Mouse (Mus musculus) lung, embryonic 14.5 days (tissue): ENCODE data around the gene Actn2. TPM values are rescaled to one million over a fixed set of nuclear protein-coding genes. Genes with fewer than 3 reads are reported as not detected.

Experiments
- ATAC-seq: fragments of 200-750 bp; cut with Nextera tagmentation; 2 replicates; pipeline ENCODE4 v1.8.0; 2017; ENCODE audit warnings: mild to moderate bottlenecking, moderate TSS enrichment, moderate library complexity; ENCODE audit not compliant: insufficient read depth
- DNase-seq: peaks from one replicate; pipeline ENCODE4 v3.0.0-alpha.2; 2015
- H3K27ac ChIP-seq: fragments of 300-500 bp; sonication (generic); 2 replicates; pipeline ENCODE4 v1.5.1; 2014; ENCODE audit warnings: low read depth, mild to moderate bottlenecking, moderate library complexity
- H3K27me3 ChIP-seq: fragments of 300-500 bp; sonication (generic); 2 replicates; pipeline ENCODE4 v1.6.1; 2014; ENCODE audit warnings: low read length, control low read depth; ENCODE audit not compliant: insufficient read depth
- H3K36me3 ChIP-seq: fragments of 300-500 bp; sonication (generic); 2 replicates; pipeline ENCODE4 v1.6.1; 2014; ENCODE audit warnings: control low read depth; ENCODE audit not compliant: insufficient read depth
- H3K4me1 ChIP-seq: fragments of 300-500 bp; sonication (generic); 2 replicates; pipeline ENCODE4 v1.6.1; 2014; ENCODE audit warnings: antibody characterized with exemption, control low read depth; ENCODE audit not compliant: insufficient read depth
- H3K4me2 ChIP-seq: fragments of 300-500 bp; sonication (generic); 2 replicates; pipeline ENCODE4 v1.6.1; 2014; ENCODE audit warnings: mild to moderate bottlenecking
- H3K4me3 ChIP-seq: fragments of 300-500 bp; sonication (generic); 2 replicates; pipeline ENCODE4 v1.5.1; 2014; ENCODE audit warnings: low read depth, low read length
- H3K9ac ChIP-seq: fragments of 300-500 bp; sonication (generic); 2 replicates; pipeline ENCODE4 v1.6.1; 2014
- H3K9me3 ChIP-seq: fragments of 300-500 bp; sonication (generic); 2 replicates; pipeline ENCODE4 v1.6.1; 2016; ENCODE audit warnings: low read depth, low read length, control low read depth
- CTCF ChIP-seq: IDR thresholded peaks from 2 replicates; pipeline ENCODE4 v1.5.1; 2016; ENCODE audit warnings: antibody characterized with exemption, low read depth
- WGBS: fragments of 180-500 bp; shearing (Covaris S2); extraction: QIAGEN DNeasy Blood & Tissue Kit; methylation state at CpG from one replicate; pipeline ENCODE4 v1.1.7; 2014; 5-methylcytosine and 5-hydroxymethylcytosine counted together
- polyA plus RNA-seq: library from polyadenylated mRNA; unstranded; fragments of >200 nt; fragmentation: Nextera tagmentation; extraction: Ambion mirVana; gene quantifications from 2 replicates; pipeline ENCODE4 v1.2.1, GENCODE M21; 2014

Gene Actn2
- polyA plus RNA-seq, 1 experiment from 2014 or later = 0.57 TPM

- Histone ChIP-seq H3K4me1 (no peaks in the 10 kb centered on the region), H3K4me2 (no peak overlapping the region), H3K9me3 (no peaks in the 10 kb centered on the region), H3K36me3 (no peaks in the 10 kb centered on the region), H3K9ac (no peak overlapping the region), H3K4me3 (no peak overlapping the region), H3K27ac (no peak overlapping the region), H3K27me3 (no peaks in the 10 kb centered on the region)
- ATAC-seq = no peak
- no peak for TF ChIP-seq CTCF
- no peak for DNase-seq
- 55% methylated on average over 12 of the region's 12 CpGs for WGBS
These were observed 6.5 kb downstream of the Actn2 start for GRCm38 (mm10) chr13:12334016-12334415.

- Histone ChIP-seq H3K27ac (no peak overlapping the region), H3K4me1 (no peaks in the 10 kb centered on the region), H3K36me3 (no peaks in the 10 kb centered on the region), H3K4me3 (no peak overlapping the region), H3K9me3 (no peaks in the 10 kb centered on the region), H3K9ac (no peak overlapping the region), H3K4me2 (no peak overlapping the region), H3K27me3 (no peaks in the 10 kb centered on the region)
- DNase-seq = no peak
- no peak for TF ChIP-seq CTCF
- WGBS = 94% methylated on average over 5 of the region's 5 CpGs
- no peak for ATAC-seq
These were observed 9.0 kb downstream of the Actn2 start for GRCm38 (mm10) chr13:12331528-12331927.

GRCm38 (mm10) chr13:12328392-12328791 lies 12.2 kb downstream of the Actn2 start:
- H3K27ac ChIP-seq = no peak overlapping the region

GRCm38 (mm10) chr13:12327577-12327976 lies 13.0 kb downstream of the Actn2 start:
- no peak for TF ChIP-seq CTCF

More at GRCm38 (mm10) chr13:12328392-12328791, 12.2 kb downstream of the Actn2 start:
- Histone ChIP-seq H3K27me3 (no peaks in the 10 kb centered on the region), H3K4me1 (no peaks in the 10 kb centered on the region), H3K9me3 (no peaks in the 10 kb centered on the region), H3K9ac (no peak overlapping the region), H3K4me3 (no peak overlapping the region), H3K4me2 (no peak overlapping the region), H3K36me3 (no peaks in the 10 kb centered on the region)
- WGBS = 75% methylated on average over 4 of the region's 4 CpGs
- ATAC-seq (no peak), DNase-seq (no peak)
- no peak for TF ChIP-seq CTCF

GRCm38 (mm10) chr13:12323076-12323625 lies 17.4 kb downstream of the Actn2 start:
- no peaks in the 10 kb centered on the region for H3K9me3 ChIP-seq
- H3K27me3 ChIP-seq = no peaks in the 10 kb centered on the region
- 81% methylated on average over 12 of the region's 12 CpGs for WGBS
- DNase-seq (no peak), ATAC-seq (no peak)
- no peak overlapping the region for H3K9ac ChIP-seq
- H3K27ac ChIP-seq = no peak overlapping the region
- TF ChIP-seq CTCF = no peak
- no peak overlapping the region for H3K4me3 ChIP-seq
- no peaks in the 10 kb centered on the region for H3K36me3 ChIP-seq
- H3K4me2 ChIP-seq = no peak overlapping the region
- no peaks in the 10 kb centered on the region for H3K4me1 ChIP-seq

More at GRCm38 (mm10) chr13:12327577-12327976, 13.0 kb downstream of the Actn2 start:
- Histone ChIP-seq H3K27me3 (no peaks in the 10 kb centered on the region), H3K9ac (no peak overlapping the region), H3K4me1 (no peaks in the 10 kb centered on the region), H3K9me3 (no peaks in the 10 kb centered on the region), H3K27ac (no peak overlapping the region), H3K4me2 (no peak overlapping the region), H3K36me3 (no peaks in the 10 kb centered on the region), H3K4me3 (no peak overlapping the region)
- no peak for DNase-seq
- 88% methylated on average over 6 of the region's 6 CpGs for WGBS
- no peak for ATAC-seq

GRCm38 (mm10) chr13:12320148-12320547 lies 20.4 kb downstream of the Actn2 start:
- TF ChIP-seq CTCF = no peak
- H3K27me3 ChIP-seq = no peaks in the 10 kb centered on the region
- no peak overlapping the region for H3K9ac ChIP-seq

GRCm38 (mm10) chr13:12318017-12318416 lies 22.5 kb downstream of the Actn2 start:
- no peak overlapping the region for H3K4me2 ChIP-seq
- ATAC-seq (no peak), DNase-seq (no peak)
- no peak overlapping the region for H3K27ac ChIP-seq
- H3K9me3 ChIP-seq = no peaks in the 10 kb centered on the region
- whole genome bisulfite sequencing = 46% methylated on average over 5 of the region's 5 CpGs
- no peaks in the 10 kb centered on the region for H3K36me3 ChIP-seq
- H3K4me1 ChIP-seq = no peaks in the 10 kb centered on the region
- no peak overlapping the region for H3K9ac ChIP-seq
- H3K27me3 ChIP-seq = no peaks in the 10 kb centered on the region
- no peak overlapping the region for H3K4me3 ChIP-seq
- no peak for TF ChIP-seq CTCF

More at GRCm38 (mm10) chr13:12320148-12320547, 20.4 kb downstream of the Actn2 start:
- no peaks in the 10 kb centered on the region for H3K4me1 ChIP-seq
- H3K36me3 ChIP-seq = no peaks in the 10 kb centered on the region
- no peaks in the 10 kb centered on the region for H3K9me3 ChIP-seq
- H3K27ac ChIP-seq = no peak overlapping the region
- H3K4me3 ChIP-seq = no peak overlapping the region
- H3K4me2 ChIP-seq = no peak overlapping the region
- ATAC-seq (no peak), DNase-seq (no peak)
- WGBS = 63% methylated on average over 2 of the region's 2 CpGs
